Mouse (Mus musculus): ENCODE data around the gene Gzmg. TPM values are rescaled to one million over a fixed set of nuclear protein-coding genes. Genes with fewer than 3 reads are reported as not detected.
"Not testable (repeated sequence)": the region's sequence is repeated elsewhere in the genome, so short reads cannot be mapped to it uniquely, and the experiment has no call there.

Gene Gzmg
- polyA plus RNA-seq, 1 experiment, result not detected

DNA sequence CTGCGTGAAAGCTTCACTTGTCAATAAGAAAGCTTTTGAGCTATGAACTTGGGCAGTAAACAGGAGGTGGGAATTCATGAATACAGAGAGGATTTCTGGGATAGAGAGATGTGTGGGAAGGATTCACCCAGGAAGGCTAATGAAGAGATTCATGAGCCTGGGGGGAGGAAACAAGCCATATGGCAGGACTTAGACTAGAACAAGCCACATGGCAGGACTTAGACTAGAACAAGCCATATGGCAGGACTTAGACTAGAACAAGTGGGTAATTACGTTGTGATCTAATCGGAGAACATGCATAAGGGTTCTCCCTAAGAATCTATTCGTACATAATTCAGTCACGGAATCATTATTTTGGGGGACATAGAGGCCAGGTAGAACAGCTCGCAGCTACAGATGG lies 14.0 kb upstream of the Gzmg start:
- 95% methylated on average over 6 of the region's 6 CpGs for WGBS
- no peaks in the 10 kb centered on the region for H3K27me3 ChIP-seq (replicated peaks; ENCODE audit: control insufficient read depth, insufficient read depth, low read length)
- no peaks in the 10 kb centered on the region for H3K4me1 ChIP-seq (ENCODE audit: control insufficient read depth, insufficient read depth, low read length)
- no peak for DNase-seq
- H3K4me3 ChIP-seq (ENCODE audit: insufficient read depth, low read depth, low read length), result no peak overlapping the region
- H3K27ac ChIP-seq (ENCODE audit: insufficient read depth, low read depth, low read length), result no peak overlapping the region
- TF ChIP-seq CTCF (conservative IDR thresholded peaks at IDR 0.05; ENCODE audit: insufficient read depth, insufficient read length, low read depth, low read length), result no peak
- no peaks in the 10 kb centered on the region for H3K36me3 ChIP-seq (ENCODE audit: control insufficient read depth, insufficient read depth, low read length)

DNA sequence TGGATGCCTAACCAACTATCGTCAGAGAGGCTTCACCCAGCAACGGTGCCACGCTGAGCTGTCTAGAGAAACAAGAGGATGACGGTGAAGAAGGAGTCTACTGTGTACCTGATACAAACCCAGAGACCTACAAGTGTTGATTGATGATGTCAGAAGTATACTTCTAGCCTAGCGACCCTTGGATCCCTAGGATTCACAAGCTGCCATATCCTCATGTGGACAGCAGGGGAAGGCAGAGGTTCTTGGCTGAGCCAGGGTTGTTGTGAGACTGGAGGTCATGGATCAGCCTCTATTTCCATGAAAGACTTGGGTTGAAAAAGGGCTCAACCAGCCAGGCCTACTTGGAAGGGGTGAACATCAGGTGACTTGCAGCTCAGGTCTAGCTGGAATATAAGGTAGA lies 13.4 kb upstream of the Gzmg start:
- Histone ChIP-seq H3K27ac (ENCODE audit: insufficient read depth, low read depth, low read length) (no peak overlapping the region), H3K4me3 (ENCODE audit: insufficient read depth, low read depth, low read length) (no peak overlapping the region), H3K4me1 (ENCODE audit: control insufficient read depth, insufficient read depth, low read length) (no peaks in the 10 kb centered on the region), H3K27me3 (replicated peaks; ENCODE audit: control insufficient read depth, insufficient read depth, low read length) (no peaks in the 10 kb centered on the region), H3K36me3 (ENCODE audit: control insufficient read depth, insufficient read depth, low read length) (no peaks in the 10 kb centered on the region)
- TF ChIP-seq POLR2A (IDR thresholded peaks at IDR 0.05; ENCODE audit: low read depth, low read length), result no peak
- no peak for TF ChIP-seq CTCF (conservative IDR thresholded peaks at IDR 0.05; ENCODE audit: insufficient read depth, insufficient read length, low read depth, low read length)
- DNase-seq, result no peak
- 95% methylated on average over 5 of the region's 5 CpGs for WGBS

DNA sequence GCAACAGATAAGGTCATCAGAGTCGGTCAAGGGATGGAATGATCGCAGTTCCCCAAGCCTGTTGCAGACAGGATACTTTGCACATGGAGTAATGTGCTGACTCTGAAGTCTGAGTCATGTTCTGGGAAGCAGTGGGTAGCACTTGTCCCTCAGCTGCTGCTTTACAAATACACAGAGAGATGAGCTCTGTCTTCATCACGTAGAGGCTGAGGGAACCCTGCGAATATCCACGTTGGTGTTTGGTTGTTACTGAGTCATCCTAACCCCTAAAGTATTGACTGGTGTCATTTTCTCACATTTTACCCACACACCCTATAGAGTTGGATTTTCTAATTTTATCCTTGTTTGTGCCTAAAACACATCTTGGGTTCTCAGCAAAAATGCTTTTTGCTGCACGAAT lies 8.6 kb upstream of the Gzmg start:
- 69% methylated on average over 6 of the region's 6 CpGs for WGBS
- TF ChIP-seq CTCF (conservative IDR thresholded peaks at IDR 0.05; ENCODE audit: insufficient read depth, insufficient read length, low read depth, low read length) (no peak), POLR2A (IDR thresholded peaks at IDR 0.05; ENCODE audit: low read depth, low read length) (no peak)

DNA sequence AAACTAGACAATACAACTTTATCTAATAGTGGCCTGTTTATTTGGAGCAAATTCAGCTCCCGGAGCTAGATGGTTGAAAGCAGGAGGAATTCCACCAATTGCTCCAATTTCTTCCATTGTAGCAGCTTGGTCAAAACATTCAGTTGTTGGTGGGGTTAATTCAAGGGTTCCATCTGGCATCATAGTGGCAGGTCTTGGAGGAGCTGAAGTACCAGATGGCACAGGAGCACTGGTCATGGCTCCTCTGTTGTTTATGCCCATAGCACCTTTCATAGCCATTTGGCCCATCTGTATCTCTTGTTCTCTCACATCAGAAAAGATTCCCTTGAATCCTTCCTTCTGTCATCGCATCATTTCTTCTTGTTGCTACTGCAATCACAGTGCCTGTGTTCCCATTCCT lies 2.7 kb upstream of the Gzmg start:
- 87% methylated on average over 2 of the region's 2 CpGs for WGBS
- no peak overlapping the region for H3K27ac ChIP-seq (ENCODE audit: insufficient read depth, low read depth, low read length)
- no peak for TF ChIP-seq CTCF (conservative IDR thresholded peaks at IDR 0.05; ENCODE audit: insufficient read depth, insufficient read length, low read depth, low read length)
- TF ChIP-seq POLR2A (IDR thresholded peaks at IDR 0.05; ENCODE audit: low read depth, low read length), result no peak
- no peaks in the 10 kb centered on the region for H3K27me3 ChIP-seq (replicated peaks; ENCODE audit: control insufficient read depth, insufficient read depth, low read length)
- no peaks in the 10 kb centered on the region for H3K36me3 ChIP-seq (ENCODE audit: control insufficient read depth, insufficient read depth, low read length)
- H3K4me1 ChIP-seq (ENCODE audit: control insufficient read depth, insufficient read depth, low read length), result no peaks in the 10 kb centered on the region
- H3K4me3 ChIP-seq (ENCODE audit: insufficient read depth, low read depth, low read length), result no peak overlapping the region
- DNase-seq, result no peak

More for the DNA sequence above, 8.6 kb upstream of the Gzmg start:
- DNase-seq, result no peak
- Histone ChIP-seq H3K27me3 (replicated peaks; ENCODE audit: control insufficient read depth, insufficient read depth, low read length) (no peaks in the 10 kb centered on the region), H3K4me1 (ENCODE audit: control insufficient read depth, insufficient read depth, low read length) (no peaks in the 10 kb centered on the region), H3K4me3 (ENCODE audit: insufficient read depth, low read depth, low read length) (no peak overlapping the region), H3K36me3 (ENCODE audit: control insufficient read depth, insufficient read depth, low read length) (no peaks in the 10 kb centered on the region), H3K27ac (ENCODE audit: insufficient read depth, low read depth, low read length) (no peak overlapping the region)

DNA sequence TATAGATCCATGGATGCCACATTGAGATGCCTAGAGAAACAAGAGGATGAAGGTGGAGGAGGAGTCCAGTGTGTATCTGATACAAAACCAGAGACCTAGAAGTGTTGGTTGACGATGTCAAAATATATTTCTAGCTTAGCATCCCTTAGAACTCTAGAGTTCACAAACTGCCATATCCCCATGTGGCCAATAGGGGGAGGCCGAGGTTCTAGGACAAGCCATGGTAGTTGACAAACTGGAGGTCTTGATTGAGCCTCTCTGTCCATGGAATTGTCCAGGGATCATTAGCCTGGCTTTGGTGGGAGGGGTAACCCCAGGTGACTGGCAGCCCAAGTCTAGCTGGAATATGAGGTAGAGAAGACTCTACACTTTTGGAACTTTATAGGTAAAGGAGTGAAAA lies 4.0 kb downstream of the Gzmg start:
- H3K4me3 ChIP-seq (ENCODE audit: insufficient read depth, low read depth, low read length), result no peak overlapping the region
- no peak for DNase-seq
- H3K27ac ChIP-seq (ENCODE audit: insufficient read depth, low read depth, low read length), result no peak overlapping the region
- TF ChIP-seq POLR2A (IDR thresholded peaks at IDR 0.05; ENCODE audit: low read depth, low read length) (no peak), CTCF (conservative IDR thresholded peaks at IDR 0.05; ENCODE audit: insufficient read depth, insufficient read length, low read depth, low read length) (no peak)
- no peaks in the 10 kb centered on the region for H3K4me1 ChIP-seq (ENCODE audit: control insufficient read depth, insufficient read depth, low read length)
- H3K27me3 ChIP-seq (replicated peaks; ENCODE audit: control insufficient read depth, insufficient read depth, low read length), result no peaks in the 10 kb centered on the region
- no peaks in the 10 kb centered on the region for H3K36me3 ChIP-seq (ENCODE audit: control insufficient read depth, insufficient read depth, low read length)
- 65% methylated on average over 2 of the region's 2 CpGs for WGBS

DNA sequence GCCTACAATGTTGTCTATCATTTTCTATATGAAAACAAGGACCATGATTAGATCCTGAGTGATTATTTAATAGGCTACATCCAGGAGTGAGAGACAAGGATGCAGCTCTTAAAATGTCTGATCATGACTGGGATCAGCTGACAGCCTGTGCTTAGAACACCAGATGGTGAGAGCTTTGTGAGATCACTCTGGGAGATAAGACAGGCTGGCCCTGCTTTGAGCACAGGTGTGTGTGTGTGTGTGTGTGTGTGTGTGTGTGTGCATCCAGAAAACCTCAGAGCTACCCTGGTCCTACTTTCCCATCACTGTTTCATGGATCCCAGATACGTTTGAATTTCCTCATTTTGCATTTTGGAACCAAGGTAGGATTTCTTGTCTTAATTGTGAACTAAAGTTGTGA lies 25.7 kb downstream of the Gzmg start:
- not testable (repeated sequence) for H3K36me3 ChIP-seq (ENCODE audit: control insufficient read depth, insufficient read depth, low read length); H3K4me3 ChIP-seq (ENCODE audit: insufficient read depth, low read depth, low read length); H3K4me1 ChIP-seq (ENCODE audit: control insufficient read depth, insufficient read depth, low read length); H3K27ac ChIP-seq (ENCODE audit: insufficient read depth, low read depth, low read length); DNase-seq; H3K27me3 ChIP-seq (replicated peaks; ENCODE audit: control insufficient read depth, insufficient read depth, low read length)
- WGBS, result 89% methylated on average over 1 of the region's 1 CpGs

DNA sequence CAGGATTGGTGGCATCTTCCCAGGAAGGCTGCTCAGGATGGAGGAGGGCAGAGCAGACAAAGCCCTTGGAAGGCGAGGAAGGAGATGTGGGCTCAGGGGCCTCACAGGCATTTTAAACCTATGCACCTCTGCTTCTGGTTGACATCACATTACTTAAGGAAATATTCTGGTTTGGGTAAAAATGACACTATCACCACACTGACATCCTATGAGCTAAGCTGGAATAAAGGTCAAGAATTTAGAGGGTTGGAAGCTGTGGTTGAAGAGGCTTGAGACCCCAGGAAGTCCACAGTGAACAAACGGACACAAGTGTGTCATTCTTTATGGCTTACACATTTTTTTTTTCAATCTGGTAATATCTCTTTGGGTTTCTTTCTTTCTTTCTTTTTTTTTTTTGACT lies 26.9 kb downstream of the Gzmg start, which contains the start of gene Gzmd:
Gene Gzmd, minus strand, starts transcription at position 101 of the 400 bp plus-strand sequence.
- not testable (repeated sequence) for DNase-seq; H3K27me3 ChIP-seq (replicated peaks; ENCODE audit: control insufficient read depth, insufficient read depth, low read length); H3K27ac ChIP-seq (ENCODE audit: insufficient read depth, low read depth, low read length); H3K36me3 ChIP-seq (ENCODE audit: control insufficient read depth, insufficient read depth, low read length); H3K4me1 ChIP-seq (ENCODE audit: control insufficient read depth, insufficient read depth, low read length); H3K4me3 ChIP-seq (ENCODE audit: insufficient read depth, low read depth, low read length)
- 65% methylated on average over 2 of the region's 2 CpGs for WGBS

DNA sequence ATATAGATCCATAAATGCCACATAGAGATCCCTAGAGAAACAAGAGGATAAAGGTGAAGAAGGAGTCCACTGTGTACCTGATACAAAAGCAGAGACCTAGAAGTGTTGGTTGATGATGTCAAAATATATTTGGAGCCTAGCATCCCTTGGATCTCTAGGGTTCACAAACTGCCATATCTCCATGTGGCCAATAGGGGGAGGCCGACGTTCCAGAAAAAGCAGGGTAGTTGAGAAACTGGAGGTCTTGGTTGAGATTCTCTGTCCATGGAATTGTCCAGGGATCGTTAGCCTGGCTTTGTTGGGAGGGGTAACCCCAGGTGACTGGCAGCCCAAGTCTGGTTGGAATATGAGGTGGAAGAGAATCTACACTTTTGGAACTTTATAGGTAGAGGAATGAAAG lies 31.0 kb downstream of the Gzmg start:
- 51% methylated on average over 3 of the region's 3 CpGs for WGBS
- Histone ChIP-seq H3K4me1 (ENCODE audit: control insufficient read depth, insufficient read depth, low read length) (no peaks in the 10 kb centered on the region), H3K36me3 (ENCODE audit: control insufficient read depth, insufficient read depth, low read length) (no peaks in the 10 kb centered on the region), H3K4me3 (ENCODE audit: insufficient read depth, low read depth, low read length) (no peak overlapping the region), H3K27me3 (replicated peaks; ENCODE audit: control insufficient read depth, insufficient read depth, low read length) (no peaks in the 10 kb centered on the region), H3K27ac (ENCODE audit: insufficient read depth, low read depth, low read length) (no peak overlapping the region)
- no peak for DNase-seq
- TF ChIP-seq CTCF (conservative IDR thresholded peaks at IDR 0.05; ENCODE audit: insufficient read depth, insufficient read length, low read depth, low read length) (no peak), POLR2A (IDR thresholded peaks at IDR 0.05; ENCODE audit: low read depth, low read length) (no peak)
